Mouse (Mus musculus) cerebellum, adult 2 months (tissue): ENCODE data around the gene Nr6a1.

Experiments used
- CTCF ChIP-seq: fragments of 200-500 bp; IDR thresholded peaks from 2 replicates; pipeline ENCODE4 v1.5.1; 2011; ENCODE audit warnings: low read depth, mild to moderate bottlenecking, control low read depth, low read length, moderate library complexity, borderline replicate concordance; ENCODE audit not compliant: insufficient read depth
- POLR2A ChIP-seq: fragments of 200-500 bp; IDR thresholded peaks from 2 replicates; pipeline ENCODE4 v1.6.1; 2011; ENCODE audit warnings: low read length, control low read depth, borderline replicate concordance; ENCODE audit not compliant: insufficient read depth

GRCm38 (mm10) chr2:38931851-38932667 lies 4.6 kb upstream of the Nr6a1 start, which contains the start of gene Olfml2a:
- TF ChIP-seq CTCF: peak; percentile 49; the same call in 1 of the 2 replicates
- TF ChIP-seq POLR2A: no peak
